Mouse (Mus musculus) cerebellum, adult 18-20 months (tissue): ENCODE results near the gene 3830406C13Rik.

Source experiments
- DNase-seq, 2 experiments: peaks; one replicate each; pipeline ENCODE4 v3.0.0; 2021

Gene 3830406C13Rik

DNA sequence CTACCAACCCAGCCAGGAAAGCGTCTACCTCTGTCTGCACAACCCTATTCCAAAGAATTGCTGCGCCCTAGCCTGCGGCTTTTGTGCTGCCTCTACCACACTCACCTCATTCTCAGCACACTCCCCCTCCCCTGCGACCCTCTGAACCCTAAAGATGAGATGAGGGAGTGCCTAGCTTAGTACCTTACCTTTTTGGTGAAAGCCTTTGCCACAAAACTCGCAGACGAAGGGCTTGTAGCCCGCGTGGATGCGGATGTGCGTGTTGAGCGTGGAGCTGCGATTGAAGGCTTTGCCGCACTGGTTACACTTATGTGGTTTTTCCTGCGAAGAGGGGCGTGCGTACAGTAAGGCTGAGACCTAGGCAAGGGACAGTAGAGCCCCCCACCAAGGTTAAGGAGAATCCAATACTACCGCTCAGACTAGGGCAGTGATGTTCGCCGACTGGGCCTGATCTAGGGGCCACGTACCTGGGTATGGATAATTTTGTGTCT, 59.5 kb downstream of the 3830406C13Rik start:
- DNase-seq = no peak

DNA sequence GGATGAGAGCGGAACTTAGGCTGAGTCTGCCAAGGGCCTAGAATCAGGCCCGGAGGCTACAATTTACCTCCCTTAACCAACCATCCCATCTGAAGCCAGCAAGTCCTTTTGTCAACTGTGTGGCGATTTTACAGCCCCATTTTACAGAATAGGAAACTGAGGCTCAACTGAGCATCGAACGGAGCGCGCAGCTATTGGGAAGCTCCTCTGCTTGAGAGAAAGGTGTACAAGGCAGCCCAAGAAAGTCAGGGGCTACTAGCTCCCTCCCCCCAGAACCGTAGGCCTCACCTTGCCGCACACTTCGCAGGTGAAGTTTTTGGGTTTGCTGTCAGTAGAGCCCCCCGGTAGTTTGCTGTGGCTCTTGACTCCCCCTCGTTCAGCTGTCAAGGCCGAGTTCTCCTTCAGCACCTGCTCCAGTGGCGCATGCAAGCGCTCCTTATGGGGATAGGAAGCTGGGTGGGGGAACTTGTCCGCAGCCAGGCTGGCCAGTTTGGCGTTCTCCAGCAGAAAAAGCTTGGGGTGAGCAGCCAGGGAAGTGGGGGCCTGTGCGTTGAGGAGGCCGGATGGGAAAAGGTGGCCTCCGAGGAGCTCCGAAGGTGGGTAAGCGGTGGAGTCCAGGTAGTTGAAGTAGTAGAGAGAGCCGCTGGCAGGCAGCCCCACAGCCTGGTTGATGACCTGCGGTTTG, 60.2 kb downstream of the 3830406C13Rik start:
- DNase-seq = no peak

DNA sequence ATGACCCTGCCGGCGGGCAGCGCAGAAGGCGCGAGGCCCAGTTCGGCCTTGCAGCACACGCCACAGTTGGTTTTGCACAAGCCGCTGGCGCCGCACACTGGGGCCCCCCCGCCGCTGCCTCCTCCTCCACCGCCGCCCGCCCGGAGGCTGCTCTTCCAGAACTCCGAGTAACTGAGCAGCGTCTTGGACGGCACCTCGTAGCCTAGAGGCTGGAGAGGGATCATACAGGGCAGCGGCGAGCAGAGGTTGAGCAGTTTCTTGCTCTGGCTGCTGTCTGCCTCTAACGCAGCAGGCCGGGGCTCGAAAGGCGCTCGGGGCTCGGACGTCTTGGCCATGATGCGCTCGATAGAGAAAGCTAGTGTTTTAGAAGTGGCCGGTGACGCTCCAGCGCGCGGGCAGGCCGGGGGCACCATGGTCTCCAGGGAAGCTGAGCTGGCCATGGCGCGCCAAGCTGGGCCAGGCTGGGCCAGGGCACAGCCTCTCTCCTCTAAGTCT, 60.8 kb downstream of the 3830406C13Rik start:
- DNase-seq = no peak

DNA sequence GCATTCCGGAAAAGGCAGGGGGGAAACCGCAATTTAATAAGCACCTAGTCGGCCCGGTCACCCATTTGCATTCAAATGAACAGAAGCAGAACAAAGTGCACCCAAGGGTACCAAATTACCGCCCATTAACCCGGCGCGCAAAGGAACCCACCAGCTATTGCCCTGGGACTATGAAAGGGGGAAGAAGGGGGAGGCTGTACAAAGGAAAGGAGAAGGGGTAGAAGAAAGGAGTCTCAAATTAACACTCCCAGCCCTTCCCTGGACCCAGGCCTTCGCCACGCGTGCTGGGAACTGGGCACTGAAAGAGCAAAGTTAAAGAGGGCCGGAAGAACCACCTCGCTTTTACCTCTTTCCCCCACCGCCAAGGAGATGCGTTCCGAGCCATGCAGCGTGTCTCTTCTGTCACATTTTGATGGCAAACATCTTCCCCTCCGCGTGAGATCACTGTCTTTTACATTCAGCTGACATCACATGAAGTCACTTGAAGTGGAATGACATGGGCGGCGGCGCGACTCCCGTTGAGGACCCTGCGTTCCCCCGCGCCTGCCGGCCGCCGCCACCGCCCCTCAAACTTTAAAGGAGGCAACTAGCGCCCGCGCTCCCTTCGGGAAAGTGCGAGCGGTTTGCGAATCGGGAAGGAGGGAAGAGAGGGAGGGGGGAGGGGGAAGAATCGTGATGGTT, 61.4 kb downstream of the 3830406C13Rik start:
- DNase-seq = no peak

DNA sequence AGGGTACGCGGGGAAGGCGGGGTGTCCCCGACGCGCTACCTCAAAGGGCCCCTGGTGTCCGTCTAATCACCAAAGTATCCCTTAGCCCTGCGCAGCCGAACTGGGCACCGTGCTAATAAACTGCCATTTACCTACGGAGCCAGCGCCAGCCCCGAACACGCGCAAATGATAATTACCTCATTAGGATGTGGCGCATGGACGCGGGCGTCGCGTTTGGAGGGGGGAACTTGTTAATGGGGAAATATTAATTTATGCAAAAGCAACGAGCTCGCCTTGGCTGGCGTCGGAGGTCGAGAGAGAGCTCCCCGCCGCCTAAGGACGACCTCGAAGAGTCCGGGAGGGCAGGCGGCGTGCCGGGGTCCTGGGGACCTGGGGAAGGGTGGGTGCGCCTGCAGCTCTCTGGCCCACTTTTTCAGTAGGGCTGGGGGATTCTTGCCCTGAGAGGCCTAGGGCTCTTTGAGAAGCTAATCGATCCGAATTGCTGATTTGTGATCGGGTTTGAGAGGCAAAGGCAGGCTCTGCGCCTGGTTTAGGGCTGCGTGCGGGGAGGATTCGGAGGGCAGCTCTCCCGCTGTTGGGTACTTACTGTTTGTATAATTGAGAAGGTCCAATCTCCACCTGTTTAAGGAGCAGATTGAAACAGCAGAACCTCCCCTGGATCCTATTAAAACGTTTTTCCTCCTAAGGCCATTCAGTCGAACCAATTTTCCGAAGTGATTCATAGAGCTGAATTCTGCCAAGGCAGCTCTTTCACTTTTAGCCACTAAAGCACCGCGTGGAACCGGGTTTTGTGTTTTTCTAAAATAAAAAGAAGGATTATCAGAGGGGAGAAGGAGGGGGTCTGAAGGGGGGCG, 62.3 kb downstream of the 3830406C13Rik start:
- no peak for DNase-seq

DNA sequence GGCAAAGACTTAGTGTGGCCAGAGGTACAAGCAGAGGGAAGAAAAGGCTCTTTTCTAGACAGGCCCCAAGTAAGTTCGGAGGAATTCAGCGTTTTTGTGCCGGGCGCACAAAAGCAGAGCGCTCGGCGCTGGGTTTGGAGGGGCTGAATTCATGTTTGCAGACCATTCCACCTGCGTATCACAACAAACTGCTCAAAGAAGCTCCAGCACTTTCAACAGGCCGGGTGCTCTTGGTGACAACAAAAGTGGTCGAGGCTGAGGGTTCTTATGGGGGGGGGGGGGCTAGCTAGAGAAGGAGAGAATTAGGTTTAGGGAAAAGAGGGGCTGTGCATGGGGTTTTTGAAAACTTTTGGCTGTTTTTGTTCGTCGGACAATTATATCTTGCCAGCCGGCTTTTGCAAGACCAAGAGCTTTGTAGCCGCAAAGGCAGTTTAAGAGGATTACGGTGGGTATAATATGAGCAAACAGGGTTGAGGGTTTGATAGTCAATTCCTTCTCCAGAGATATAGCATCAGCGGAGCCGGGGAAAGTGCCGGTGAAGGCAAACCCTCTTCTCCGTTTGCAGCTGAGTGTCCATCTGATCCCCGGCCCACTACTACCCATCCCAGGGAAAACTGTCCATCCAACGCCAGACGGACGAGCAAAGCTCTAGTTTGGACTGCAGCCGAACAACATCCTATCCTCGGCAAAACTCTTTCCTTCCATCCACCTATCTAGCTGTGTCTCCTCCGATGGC, 63.1 kb downstream of the 3830406C13Rik start:
- no peak for DNase-seq

DNA sequence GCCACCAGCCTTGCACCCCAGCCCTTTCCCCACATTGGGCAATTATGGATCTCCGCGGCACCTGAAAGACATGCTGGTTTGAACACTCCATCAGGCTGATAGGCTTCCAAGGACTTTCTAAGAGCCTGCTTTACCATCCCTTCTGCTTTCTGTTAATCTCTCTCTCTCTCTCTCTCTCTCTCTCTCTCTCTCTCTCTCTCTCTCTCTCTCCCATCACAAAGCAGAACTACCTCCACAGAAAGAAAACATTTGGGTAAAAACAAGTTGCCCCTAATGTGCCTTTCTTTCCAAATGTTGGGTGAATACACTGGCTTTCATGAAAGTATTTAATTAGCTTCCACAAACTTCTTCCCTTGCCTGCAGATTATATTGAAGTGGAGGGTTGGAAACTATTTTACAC, 64.1 kb downstream of the 3830406C13Rik start, which contains the start of gene Fezf2:
TSS of gene Fezf2 (minus strand) at position 101 of the 400 bp plus-strand sequence.
- no peak for DNase-seq

DNA sequence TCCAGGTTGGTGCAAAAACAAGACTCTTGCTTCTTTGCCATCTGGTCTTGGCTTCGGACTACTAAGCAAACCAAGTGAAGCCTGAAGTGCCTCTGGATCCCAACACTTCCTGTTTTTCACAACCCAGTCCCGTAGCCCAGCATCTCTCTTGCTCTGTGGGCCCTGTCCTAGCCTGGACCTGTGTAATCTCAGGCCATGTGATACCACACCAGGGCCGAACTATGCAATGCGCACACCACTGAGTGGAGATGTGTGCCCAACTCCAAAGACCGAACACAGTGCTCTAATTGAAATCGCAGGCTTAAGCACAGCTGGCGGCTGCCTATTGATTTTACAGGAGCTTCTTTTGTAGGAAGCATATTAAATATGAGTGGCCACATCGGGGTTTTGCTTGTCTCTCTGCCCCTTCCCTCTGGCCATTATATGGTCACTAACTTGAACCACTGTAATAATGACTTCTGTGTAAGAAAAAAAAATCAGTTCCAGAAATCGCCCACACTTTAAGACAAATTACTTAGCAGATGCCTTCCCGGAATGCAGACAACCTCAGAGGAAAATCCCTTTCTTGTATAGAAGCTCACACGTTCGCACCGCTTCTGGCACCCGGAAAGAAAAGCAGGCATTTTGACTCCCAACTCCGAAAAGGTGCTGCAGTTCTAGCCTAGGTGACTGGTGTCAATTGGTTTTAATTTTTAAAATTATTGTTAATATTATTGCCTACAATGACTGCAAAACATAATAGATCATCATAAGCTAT, 65.5 kb downstream of the 3830406C13Rik start:
- no peak for DNase-seq

DNA sequence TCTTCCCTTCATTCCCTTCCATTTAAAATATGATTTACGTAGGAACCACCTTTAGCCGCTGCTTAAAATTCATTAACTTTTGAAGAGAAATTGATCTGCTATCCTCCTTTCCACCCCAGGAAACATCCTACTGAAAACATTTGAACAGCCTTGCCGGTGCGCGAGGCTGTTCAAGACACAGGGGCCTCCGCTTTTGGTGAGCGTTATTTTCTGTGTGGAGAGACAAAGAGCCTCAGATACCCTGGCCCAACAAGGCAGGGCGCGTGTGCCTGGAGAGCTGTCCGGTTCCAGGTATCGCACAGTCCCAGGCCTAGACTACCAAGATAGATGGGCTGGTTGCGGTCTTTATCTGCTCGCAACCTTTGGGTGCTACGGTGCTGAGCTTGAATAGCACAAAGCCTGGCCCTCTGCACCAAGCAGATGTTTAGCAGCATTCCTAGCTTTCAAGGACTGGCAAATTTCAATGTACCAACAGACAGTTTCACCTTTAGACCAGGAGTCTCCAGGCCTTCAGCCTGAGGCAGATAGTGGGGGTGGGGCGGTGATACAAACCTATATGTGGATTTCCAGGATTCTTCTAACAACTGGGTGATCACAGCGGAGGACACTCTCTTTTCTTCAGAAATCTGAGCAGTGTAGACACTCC, 66.4 kb downstream of the 3830406C13Rik start:
- DNase-seq = no peak
